Mouse (Mus musculus): ENCODE results near the gene Pitpnm2. TPM values are rescaled to one million over a fixed set of nuclear protein-coding genes. Genes with fewer than 3 reads are reported as not detected.

The Pitpnm2 gene
- polyA plus RNA-seq, 1 experiment: 19.6 TPM

- Histone ChIP-seq H3K4me1 (ENCODE audit: control insufficient read depth, insufficient read depth, insufficient read length, low read length) (peaks cover 13% of the 10 kb centered on the region; the same call in 1 of the 2 replicates), H3K27me3 (ENCODE audit: control insufficient read depth, insufficient read depth, low read length) (no peaks in the 10 kb centered on the region), H3K4me3 (ENCODE audit: low read depth, low read length) (no peak overlapping the region), H3K27ac (ENCODE audit: insufficient read depth, low read depth, low read length) (no peak overlapping the region), H3K36me3 (ENCODE audit: control insufficient read depth, insufficient read depth, low read length) (no peaks in the 10 kb centered on the region)
- WGBS: 87% methylated on average over 9 of the region's 9 CpGs
- TF ChIP-seq CTCF (IDR thresholded peaks at IDR 0.05; ENCODE audit: extremely low read depth, insufficient read length, insufficient replicate concordance, low read depth, low read length) (no peak), POLR2A (IDR thresholded peaks at IDR 0.05; ENCODE audit: low read depth, low read length) (no peak)
Observed at GRCm38 (mm10) chr5:124204127-124204794, 45.3 kb downstream of the Pitpnm2 start.

- Histone ChIP-seq H3K4me3 (ENCODE audit: low read depth, low read length) (no peak overlapping the region), H3K4me1 (ENCODE audit: control insufficient read depth, insufficient read depth, insufficient read length, low read length) (peaks cover 16% of the 10 kb centered on the region), H3K36me3 (ENCODE audit: control insufficient read depth, insufficient read depth, low read length) (no peaks in the 10 kb centered on the region), H3K27me3 (ENCODE audit: control insufficient read depth, insufficient read depth, low read length) (no peaks in the 10 kb centered on the region), H3K27ac (ENCODE audit: insufficient read depth, low read depth, low read length) (0 out of 2 replicates have a peak overlapping the region, but pooled peaks have one; percentile 21)
- 80% methylated on average over 4 of the region's 4 CpGs for WGBS
- TF ChIP-seq POLR2A (IDR thresholded peaks at IDR 0.05; ENCODE audit: low read depth, low read length) (no peak), CTCF (IDR thresholded peaks at IDR 0.05; ENCODE audit: extremely low read depth, insufficient read length, insufficient replicate concordance, low read depth, low read length) (no peak)
Observed at GRCm38 (mm10) chr5:124203251-124203650, 46.3 kb downstream of the Pitpnm2 start.

GRCm38 (mm10) chr5:124202071-124202470 is 47.5 kb downstream of the Pitpnm2 start:
- H3K4me1 ChIP-seq (ENCODE audit: control insufficient read depth, insufficient read depth, insufficient read length, low read length): peaks cover 16% of the 10 kb centered on the region
- no peak overlapping the region for H3K27ac ChIP-seq (ENCODE audit: insufficient read depth, low read depth, low read length)
- TF ChIP-seq CTCF (IDR thresholded peaks at IDR 0.05; ENCODE audit: extremely low read depth, insufficient read length, insufficient replicate concordance, low read depth, low read length) (no peak), POLR2A (IDR thresholded peaks at IDR 0.05; ENCODE audit: low read depth, low read length) (no peak)
- no peaks in the 10 kb centered on the region for H3K36me3 ChIP-seq (ENCODE audit: control insufficient read depth, insufficient read depth, low read length)
- no peaks in the 10 kb centered on the region for H3K27me3 ChIP-seq (ENCODE audit: control insufficient read depth, insufficient read depth, low read length)
- 74% methylated on average over 4 of the region's 4 CpGs for WGBS
- no peak overlapping the region for H3K4me3 ChIP-seq (ENCODE audit: low read depth, low read length)

GRCm38 (mm10) chr5:124201564-124201963 is 48.0 kb downstream of the Pitpnm2 start:
- H3K4me3 ChIP-seq (ENCODE audit: low read depth, low read length): no peak overlapping the region
- TF ChIP-seq CTCF (IDR thresholded peaks at IDR 0.05; ENCODE audit: extremely low read depth, insufficient read length, insufficient replicate concordance, low read depth, low read length): no peak
- TF ChIP-seq POLR2A (IDR thresholded peaks at IDR 0.05; ENCODE audit: low read depth, low read length): no peak
- H3K36me3 ChIP-seq (ENCODE audit: control insufficient read depth, insufficient read depth, low read length): no peaks in the 10 kb centered on the region
- no peaks in the 10 kb centered on the region for H3K27me3 ChIP-seq (ENCODE audit: control insufficient read depth, insufficient read depth, low read length)
- no peak overlapping the region for H3K27ac ChIP-seq (ENCODE audit: insufficient read depth, low read depth, low read length)
- H3K4me1 ChIP-seq (ENCODE audit: control insufficient read depth, insufficient read depth, insufficient read length, low read length): peaks cover 11% of the 10 kb centered on the region
- WGBS: 67% methylated on average over 2 of the region's 2 CpGs

GRCm38 (mm10) chr5:124200844-124201243 is 48.7 kb downstream of the Pitpnm2 start:
- Histone ChIP-seq H3K4me1 (ENCODE audit: control insufficient read depth, insufficient read depth, insufficient read length, low read length) (peaks cover 11% of the 10 kb centered on the region), H3K27ac (ENCODE audit: insufficient read depth, low read depth, low read length) (no peak overlapping the region), H3K4me3 (ENCODE audit: low read depth, low read length) (no peak overlapping the region), H3K36me3 (ENCODE audit: control insufficient read depth, insufficient read depth, low read length) (no peaks in the 10 kb centered on the region), H3K27me3 (ENCODE audit: control insufficient read depth, insufficient read depth, low read length) (no peaks in the 10 kb centered on the region)
- TF ChIP-seq POLR2A (IDR thresholded peaks at IDR 0.05; ENCODE audit: low read depth, low read length) (no peak), CTCF (IDR thresholded peaks at IDR 0.05; ENCODE audit: extremely low read depth, insufficient read length, insufficient replicate concordance, low read depth, low read length) (no peak)
- WGBS: 62% methylated on average over 5 of the region's 5 CpGs

- Histone ChIP-seq H3K27ac (ENCODE audit: insufficient read depth, low read depth, low read length) (no peak overlapping the region), H3K27me3 (ENCODE audit: control insufficient read depth, insufficient read depth, low read length) (no peaks in the 10 kb centered on the region), H3K4me3 (ENCODE audit: low read depth, low read length) (no peak overlapping the region), H3K36me3 (ENCODE audit: control insufficient read depth, insufficient read depth, low read length) (no peaks in the 10 kb centered on the region), H3K4me1 (ENCODE audit: control insufficient read depth, insufficient read depth, insufficient read length, low read length) (peaks cover 9% of the 10 kb centered on the region)
- no peak for TF ChIP-seq CTCF (IDR thresholded peaks at IDR 0.05; ENCODE audit: extremely low read depth, insufficient read length, insufficient replicate concordance, low read depth, low read length)
- TF ChIP-seq POLR2A (IDR thresholded peaks at IDR 0.05; ENCODE audit: low read depth, low read length): no peak
- 92% methylated on average over 5 of the region's 5 CpGs for WGBS
Observed at GRCm38 (mm10) chr5:124199168-124199567, 50.4 kb downstream of the Pitpnm2 start.

- TF ChIP-seq CTCF (IDR thresholded peaks at IDR 0.05; ENCODE audit: extremely low read depth, insufficient read length, insufficient replicate concordance, low read depth, low read length) (no peak), POLR2A (IDR thresholded peaks at IDR 0.05; ENCODE audit: low read depth, low read length) (no peak)
- WGBS: 24% methylated on average over 7 of the region's 7 CpGs
- Histone ChIP-seq H3K4me1 (ENCODE audit: control insufficient read depth, insufficient read depth, insufficient read length, low read length) (peaks cover 9% of the 10 kb centered on the region), H3K36me3 (ENCODE audit: control insufficient read depth, insufficient read depth, low read length) (no peaks in the 10 kb centered on the region), H3K27me3 (ENCODE audit: control insufficient read depth, insufficient read depth, low read length) (no peaks in the 10 kb centered on the region), H3K4me3 (ENCODE audit: low read depth, low read length) (no peak overlapping the region), H3K27ac (ENCODE audit: insufficient read depth, low read depth, low read length) (no peak overlapping the region)
Observed at GRCm38 (mm10) chr5:124198473-124198872, 51.1 kb downstream of the Pitpnm2 start.
